Mouse (Mus musculus) neural tube, embryonic 15.5 days (tissue): ENCODE data around the gene Gng2. TPM values are rescaled to one million over a fixed set of nuclear protein-coding genes. Genes with fewer than 3 reads are reported as not detected.

ENCODE experiments used
- ATAC-seq: fragments of 200-750 bp; cut with Nextera tagmentation; 2 replicates; pipeline ENCODE4 v1.8.0; 2017; ENCODE audit warnings: mild to moderate bottlenecking, moderate TSS enrichment, moderate library complexity; ENCODE audit not compliant: low FRiP score
- H3K27ac ChIP-seq: fragments of 300-500 bp; sonication (generic); replicated peaks from 2 replicates; pipeline ENCODE4 v1.5.1; 2015; ENCODE audit warnings: mild to moderate bottlenecking, inconsistent platforms
- H3K27me3 ChIP-seq: fragments of 300-500 bp; sonication (generic); replicated peaks from 2 replicates; pipeline ENCODE4 v1.6.1; 2015; ENCODE audit warnings: inconsistent platforms
- H3K36me3 ChIP-seq: fragments of 300-500 bp; sonication (generic); 2 replicates; pipeline ENCODE4 v1.6.1; 2015; ENCODE audit warnings: inconsistent platforms
- H3K4me1 ChIP-seq: fragments of 300-500 bp; sonication (generic); 2 replicates; pipeline ENCODE4 v1.6.1; 2015; ENCODE audit warnings: inconsistent platforms
- H3K4me2 ChIP-seq: fragments of 300-500 bp; sonication (generic); 2 replicates; pipeline ENCODE4 v1.6.1; 2015; ENCODE audit warnings: inconsistent platforms, mild to moderate bottlenecking, moderate library complexity
- H3K4me3 ChIP-seq: fragments of 300-500 bp; sonication (generic); replicated peaks from 2 replicates; pipeline ENCODE4 v1.5.1; 2015; ENCODE audit warnings: mild to moderate bottlenecking, inconsistent platforms
- H3K9ac ChIP-seq: fragments of 300-500 bp; sonication (generic); replicated peaks from 2 replicates; pipeline ENCODE4 v1.6.1; 2015; ENCODE audit warnings: mild to moderate bottlenecking, inconsistent platforms
- H3K9me3 ChIP-seq: fragments of 300-500 bp; sonication (generic); replicated peaks from 2 replicates; pipeline ENCODE4 v1.6.1; 2016; ENCODE audit warnings: inconsistent platforms
- WGBS: fragments of 180-500 bp; shearing (Covaris S2); methylation state at CpG from one replicate; pipeline ENCODE4 v1.1.7; 2015; ENCODE audit warnings: mixed read lengths; 5-methylcytosine and 5-hydroxymethylcytosine counted together
- polyA plus RNA-seq: library from polyadenylated mRNA; unstranded; fragments of >200 nt; fragmentation: Nextera tagmentation; extraction: Ambion mirVana; gene quantifications from 2 replicates; pipeline ENCODE4 v1.2.1, GENCODE M21; 2015

Gng2 gene
- polyA plus RNA-seq, 1 experiment from 2014 or later, result 351 TPM

GRCm38 (mm10) chr14:19992873-19993569, 15.6 kb upstream of the Gng2 start:
- Histone ChIP-seq H3K4me2 (no peak overlapping the region), H3K36me3 (no peaks in the 10 kb centered on the region), H3K27ac (no peak overlapping the region), H3K9ac (no peak overlapping the region), H3K9me3 (no peaks in the 10 kb centered on the region), H3K4me1 (peaks cover 2% of the 10 kb centered on the region), H3K27me3 (no peaks in the 10 kb centered on the region), H3K4me3 (no peak overlapping the region)
- 87% methylated on average over 8 of the region's 8 CpGs for WGBS
- no peak for ATAC-seq

- no peaks in the 10 kb centered on the region for H3K9me3 ChIP-seq
- no peak overlapping the region for H3K9ac ChIP-seq
- H3K36me3 ChIP-seq, result no peaks in the 10 kb centered on the region
- ATAC-seq, result no peak
- H3K4me2 ChIP-seq, result no peak overlapping the region
- H3K27ac ChIP-seq, result no peak overlapping the region
- no peaks in the 10 kb centered on the region for H3K27me3 ChIP-seq
- peaks cover 8% of the 10 kb centered on the region for H3K4me1 ChIP-seq
- no peak overlapping the region for H3K4me3 ChIP-seq
- WGBS, result 14% methylated on average over 3 of the region's 3 CpGs
Observed at GRCm38 (mm10) chr14:19991861-19992260, 14.4 kb upstream of the Gng2 start.

GRCm38 (mm10) chr14:19990436-19990993, 13.1 kb upstream of the Gng2 start:
- no peaks in the 10 kb centered on the region for H3K36me3 ChIP-seq
- H3K4me3 ChIP-seq, result no peak overlapping the region
- no peak overlapping the region for H3K27ac ChIP-seq
- no peak overlapping the region for H3K9ac ChIP-seq
- H3K27me3 ChIP-seq, result no peaks in the 10 kb centered on the region
- H3K4me2 ChIP-seq, result no peak overlapping the region
- no peaks in the 10 kb centered on the region for H3K9me3 ChIP-seq
- WGBS, result 34% methylated on average over 1 of the region's 1 CpGs
- ATAC-seq, result no peak
- peaks cover 22% of the 10 kb centered on the region for H3K4me1 ChIP-seq

GRCm38 (mm10) chr14:19988410-19988809, 11.0 kb upstream of the Gng2 start:
- Histone ChIP-seq H3K4me2 (no peak overlapping the region), H3K27me3 (no peaks in the 10 kb centered on the region), H3K27ac (peak overlapping the region; percentile 54; the same call in 1 of the 2 replicates), H3K4me1 (peaks cover 39% of the 10 kb centered on the region), H3K9me3 (no peaks in the 10 kb centered on the region), H3K4me3 (no peak overlapping the region), H3K9ac (no peak overlapping the region), H3K36me3 (no peaks in the 10 kb centered on the region)
- ATAC-seq, result no peak
- WGBS, result 98% methylated on average over 3 of the region's 3 CpGs

- Histone ChIP-seq H3K4me3 (peak overlapping the region; percentile 25), H3K27me3 (no peaks in the 10 kb centered on the region), H3K9me3 (no peaks in the 10 kb centered on the region), H3K36me3 (no peaks in the 10 kb centered on the region), H3K27ac (peak overlapping the region; percentile 94), H3K4me2 (peak overlapping the region; percentile 53), H3K9ac (peak overlapping the region; percentile 51), H3K4me1 (peaks cover 39% of the 10 kb centered on the region)
- peak; percentile 59; the same call in 1 of the 2 replicates for ATAC-seq
- WGBS, result 3% methylated on average over 8 of the region's 8 CpGs
Observed at GRCm38 (mm10) chr14:19987358-19987834, 10.0 kb upstream of the Gng2 start.

GRCm38 (mm10) chr14:19986614-19987357, 9.4 kb upstream of the Gng2 start:
- Histone ChIP-seq H3K27ac (peak overlapping the region; percentile 94), H3K4me2 (peak overlapping the region; percentile 53), H3K9me3 (no peaks in the 10 kb centered on the region)

GRCm38 (mm10) chr14:19985912-19986613, 8.6 kb upstream of the Gng2 start:
- no peak for ATAC-seq
- H3K9ac ChIP-seq, result peak overlapping the region; percentile 51; the same call in 1 of the 2 replicates
- WGBS, result 10% methylated on average over 8 of the region's 8 CpGs

More at GRCm38 (mm10) chr14:19986614-19987357, 9.4 kb upstream of the Gng2 start:
- Histone ChIP-seq H3K4me1 (peaks cover 39% of the 10 kb centered on the region), H3K27me3 (no peaks in the 10 kb centered on the region), H3K36me3 (no peaks in the 10 kb centered on the region), H3K9ac (peak overlapping the region; percentile 51), H3K4me3 (peak overlapping the region; percentile 25)
- peak; percentile 90 for ATAC-seq
- WGBS, result under 1% methylated on average over 13 of the region's 13 CpGs

GRCm38 (mm10) chr14:19985107-19985911, 7.9 kb upstream of the Gng2 start:
- ATAC-seq, result peak; percentile 11
- no peak overlapping the region for H3K9ac ChIP-seq

More at GRCm38 (mm10) chr14:19985912-19986613, 8.6 kb upstream of the Gng2 start:
- H3K9me3 ChIP-seq, result no peaks in the 10 kb centered on the region
- peak overlapping the region; percentile 53 for H3K4me2 ChIP-seq
- H3K27ac ChIP-seq, result peak overlapping the region; percentile 94
- peaks cover 39% of the 10 kb centered on the region for H3K4me1 ChIP-seq
- H3K27me3 ChIP-seq, result no peaks in the 10 kb centered on the region
- H3K4me3 ChIP-seq, result 0 out of 2 replicates have a peak overlapping the region, but pooled peaks have one; percentile 25
- H3K36me3 ChIP-seq, result no peaks in the 10 kb centered on the region

GRCm38 (mm10) chr14:19976421-19977270, 781 bp downstream of the Gng2 start:
- Histone ChIP-seq H3K4me3 (peak overlapping the region; percentile 56), H3K27ac (peak overlapping the region; percentile 95), H3K27me3 (no peaks in the 10 kb centered on the region), H3K9me3 (no peaks in the 10 kb centered on the region), H3K9ac (peak overlapping the region; percentile 68), H3K4me1 (peaks cover 48% of the 10 kb centered on the region), H3K4me2 (peak overlapping the region; percentile 61), H3K36me3 (no peaks in the 10 kb centered on the region)
- ATAC-seq, result peak; percentile 92
- 2% methylated on average over 24 of the region's 24 CpGs for WGBS

More at GRCm38 (mm10) chr14:19985107-19985911, 7.9 kb upstream of the Gng2 start:
- Histone ChIP-seq H3K4me2 (peak overlapping the region; percentile 53), H3K4me3 (no peak overlapping the region), H3K4me1 (peaks cover 39% of the 10 kb centered on the region), H3K27ac (peak overlapping the region; percentile 94), H3K36me3 (no peaks in the 10 kb centered on the region), H3K27me3 (no peaks in the 10 kb centered on the region), H3K9me3 (no peaks in the 10 kb centered on the region)
- WGBS, result 4% methylated on average over 13 of the region's 13 CpGs

- no peaks in the 10 kb centered on the region for H3K36me3 ChIP-seq
- peak overlapping the region; percentile 67 for H3K9ac ChIP-seq
- no peaks in the 10 kb centered on the region for H3K9me3 ChIP-seq
- H3K27ac ChIP-seq, result peak overlapping the region; percentile 89
- peak overlapping the region; percentile 52 for H3K4me3 ChIP-seq
- ATAC-seq, result peak; percentile 25
- WGBS, result 5% methylated on average over 11 of the region's 11 CpGs
- H3K27me3 ChIP-seq, result no peaks in the 10 kb centered on the region
- H3K4me2 ChIP-seq, result peak overlapping the region; percentile 68
- H3K4me1 ChIP-seq, result peaks cover 64% of the 10 kb centered on the region
Observed at GRCm38 (mm10) chr14:19974978-19975493, 2.4 kb downstream of the Gng2 start.
